Mouse (Mus musculus): ENCODE data around the gene Gsdme.

The Gsdme gene

DNA sequence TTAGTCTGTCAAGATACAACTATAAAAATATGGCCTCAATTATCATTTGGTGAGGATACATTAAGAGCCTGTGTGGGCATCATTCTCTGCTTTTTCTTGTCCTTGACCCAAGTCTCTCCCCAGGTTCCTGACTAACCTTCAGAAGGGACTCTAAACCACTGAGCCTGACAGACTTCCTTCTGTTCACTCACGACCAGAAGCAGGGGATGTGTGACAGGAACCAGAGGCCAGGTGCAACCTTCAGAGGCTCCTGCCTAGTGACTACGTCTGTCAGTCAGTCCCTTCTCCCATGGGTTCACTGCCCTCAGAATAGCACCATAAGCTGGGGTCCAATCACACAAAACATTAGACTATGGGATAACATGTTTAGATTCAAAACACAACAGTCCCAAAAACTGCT is 16.3 kb downstream of the Gsdme start:
- no peak for DNase-seq (ENCODE audit: inconsistent age in 2 of 2, low spot score in 1 of 2)

DNA sequence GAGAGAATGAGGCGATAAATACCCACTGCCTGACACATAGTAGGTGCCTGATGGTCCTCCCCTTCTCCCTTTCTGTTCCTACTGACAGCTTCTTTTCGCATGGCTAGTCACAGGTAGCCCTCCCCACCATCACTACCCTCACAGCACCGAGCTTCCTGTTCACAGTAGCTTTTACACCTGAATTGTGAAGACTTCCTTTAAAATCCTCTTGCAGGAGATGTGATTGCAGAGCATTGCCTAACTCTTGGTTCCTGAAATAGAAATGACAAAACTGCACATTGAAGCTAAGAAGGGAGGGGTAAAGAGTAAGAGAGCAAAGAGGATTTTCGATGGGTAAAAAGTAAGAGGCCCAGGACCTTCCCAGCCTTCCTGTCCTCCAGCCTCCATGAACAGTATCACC is 18.7 kb downstream of the Gsdme start:
- no peak for DNase-seq (ENCODE audit: inconsistent age in 2 of 2, low spot score in 1 of 2)

DNA sequence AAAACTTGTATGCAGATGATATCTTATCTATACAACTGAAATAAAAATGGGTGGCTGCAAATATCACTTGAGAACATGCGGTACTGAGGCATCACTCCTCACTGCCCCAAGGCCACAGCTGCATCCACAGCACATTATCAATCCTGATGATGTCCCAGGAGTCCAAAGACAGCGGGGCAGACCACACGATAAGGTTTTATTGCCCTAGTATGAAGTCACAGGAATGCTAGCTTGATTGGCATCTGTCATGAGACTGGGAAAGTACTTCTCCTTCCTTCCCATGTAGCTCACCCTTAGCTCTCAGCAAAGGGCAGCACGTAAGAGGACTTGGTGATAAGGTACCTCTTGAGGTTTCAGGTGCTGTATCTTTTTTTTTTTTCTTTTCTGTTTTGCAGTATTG is 19.5 kb downstream of the Gsdme start:
- no peak for DNase-seq (ENCODE audit: inconsistent age in 2 of 2, low spot score in 1 of 2)

DNA sequence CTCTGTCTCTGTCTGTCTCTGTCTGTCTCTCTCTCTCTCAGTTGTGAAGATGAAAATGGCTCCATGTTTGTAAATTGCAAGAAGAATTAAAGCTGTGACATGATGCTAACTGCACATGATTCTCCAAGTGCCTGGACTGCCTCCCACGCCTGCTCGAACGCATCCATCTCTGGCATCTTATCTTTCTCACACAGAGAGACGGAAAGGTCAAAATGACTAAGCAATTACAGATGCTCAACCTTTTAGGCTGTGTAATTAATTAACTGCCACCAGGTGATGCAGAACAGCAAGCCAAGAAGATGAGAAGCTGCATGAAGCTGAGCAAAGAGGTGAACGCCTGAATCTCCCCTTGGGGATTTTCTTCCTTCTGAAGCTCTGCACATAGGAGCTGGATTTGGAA is 23.2 kb downstream of the Gsdme start:
- peak in 1 of 2 experiments; percentile 26 for DNase-seq (ENCODE audit: inconsistent age in 2 of 2, low spot score in 1 of 2)

DNA sequence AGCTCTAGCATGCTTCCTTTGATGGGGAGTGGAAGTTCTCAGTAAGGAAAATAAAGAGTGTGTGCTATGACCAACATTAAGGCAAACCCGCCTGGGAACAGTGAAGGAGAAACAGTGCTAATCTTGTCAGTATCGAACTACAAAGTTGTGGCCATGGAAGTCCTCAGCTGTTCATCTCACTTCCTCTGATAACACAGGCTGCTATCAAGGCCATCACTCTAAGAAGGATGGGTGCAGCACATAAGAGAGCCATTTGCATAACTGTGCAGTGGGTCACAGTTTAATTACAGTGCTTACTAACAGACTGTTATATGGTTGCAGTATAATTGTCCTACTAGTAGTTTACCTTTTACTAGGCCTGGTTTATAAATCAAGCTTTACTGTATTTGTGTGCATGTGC is 23.8 kb downstream of the Gsdme start:
- DNase-seq (ENCODE audit: inconsistent age in 2 of 2, low spot score in 1 of 2), result no peak

DNA sequence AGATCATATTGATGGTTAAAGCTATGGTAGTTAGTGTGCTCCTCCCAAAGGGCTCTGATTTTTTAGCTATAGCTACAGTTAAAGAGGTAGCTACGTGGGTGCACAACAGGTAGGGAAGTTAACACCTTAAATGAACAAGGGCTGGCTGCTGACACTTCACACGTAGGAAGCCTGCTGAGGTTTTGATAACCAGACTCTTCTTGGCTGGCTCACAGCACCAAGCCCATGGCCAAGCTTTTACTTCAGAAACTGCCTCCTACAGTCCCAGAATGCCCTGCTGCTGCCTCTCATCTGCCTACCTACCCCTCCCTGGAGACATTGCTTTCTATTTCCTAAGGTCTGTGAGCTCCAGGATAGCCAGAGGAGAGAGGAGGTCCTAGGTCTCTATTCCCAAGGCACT is 25.7 kb downstream of the Gsdme start:
- DNase-seq (ENCODE audit: inconsistent age in 2 of 2, low spot score in 1 of 2), result no peak

DNA sequence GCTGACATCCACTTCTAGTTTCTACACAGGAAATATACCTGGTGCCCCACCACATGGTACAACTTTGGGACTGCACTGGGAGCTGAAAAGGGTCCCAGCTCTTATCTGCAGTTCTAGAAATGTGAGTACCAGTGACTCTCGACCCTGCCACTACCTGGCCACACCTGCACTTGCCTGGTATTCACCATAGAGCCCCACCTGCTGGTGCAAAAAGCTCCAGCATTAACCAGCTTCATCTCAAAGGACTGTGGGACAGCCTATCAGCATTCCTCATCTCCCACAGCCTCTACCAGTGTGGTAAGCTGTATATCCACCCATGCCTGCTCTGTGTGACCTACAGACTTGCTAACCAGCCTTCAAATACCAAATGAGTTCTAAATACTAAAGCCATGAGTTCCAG is 30.7 kb downstream of the Gsdme start:
- no peak for DNase-seq (ENCODE audit: inconsistent age in 2 of 2, low spot score in 1 of 2)

DNA sequence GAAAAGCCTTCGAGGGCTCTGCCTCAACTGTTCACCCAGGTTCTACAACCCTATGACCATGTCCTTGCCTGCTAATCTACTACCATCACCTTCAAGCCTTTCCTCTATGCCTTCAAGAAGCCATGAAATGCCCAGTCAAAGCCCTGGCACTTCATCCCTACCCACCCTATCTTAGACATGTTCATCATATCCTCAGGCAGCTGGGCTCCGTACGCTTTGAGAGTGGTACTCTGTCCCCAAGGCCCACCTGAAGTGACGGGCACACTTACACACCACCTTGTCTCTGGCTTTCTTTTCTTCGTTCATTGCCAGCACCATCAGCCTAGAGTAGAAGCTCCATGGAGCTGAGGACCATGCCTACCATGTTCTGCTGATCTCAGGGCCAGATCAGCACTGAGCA is 32.4 kb downstream of the Gsdme start:
- no peak for DNase-seq (ENCODE audit: inconsistent age in 2 of 2, low spot score in 1 of 2)

DNA sequence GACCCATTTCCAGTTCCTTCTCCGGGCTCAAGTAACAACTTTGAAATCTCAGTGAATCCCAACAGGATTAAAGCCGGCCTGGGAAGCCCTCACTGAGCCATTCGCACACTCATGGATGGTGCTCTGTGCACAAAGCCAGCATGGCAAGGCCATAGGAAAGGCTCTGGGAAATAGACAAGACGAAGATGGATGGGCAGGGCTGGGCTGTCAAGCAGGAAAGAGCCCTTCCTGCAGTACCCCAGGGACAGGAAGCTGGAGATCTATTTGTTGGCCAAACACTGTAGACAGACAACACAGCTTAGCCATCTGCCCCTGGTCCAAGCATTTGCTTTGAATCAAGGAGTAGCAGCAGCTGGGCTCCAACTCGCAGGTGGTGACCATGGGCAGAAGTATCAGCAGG is 35.5 kb downstream of the Gsdme start:
- no peak for DNase-seq (ENCODE audit: inconsistent age in 2 of 2, low spot score in 1 of 2)

DNA sequence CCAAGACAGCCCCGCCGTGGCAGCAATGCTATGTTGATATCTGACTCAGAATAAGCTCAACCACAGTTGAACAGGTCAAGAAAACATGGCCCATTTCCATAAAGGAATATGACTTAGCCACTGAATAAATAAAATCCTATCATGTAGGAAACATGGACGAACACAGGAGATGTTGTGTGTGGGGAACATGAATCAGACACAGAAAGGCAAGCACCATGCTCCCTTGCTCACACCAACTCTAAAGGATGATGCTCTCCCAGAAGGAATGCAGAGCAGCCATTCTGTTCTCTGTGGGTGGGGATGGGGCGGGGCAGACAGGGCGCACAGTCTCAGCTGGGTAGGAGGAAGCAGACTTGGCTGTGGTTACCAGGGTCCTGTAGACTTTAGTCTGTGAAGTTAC is 38.4 kb downstream of the Gsdme start:
- no peak for DNase-seq (ENCODE audit: inconsistent age in 2 of 2, low spot score in 1 of 2)

DNA sequence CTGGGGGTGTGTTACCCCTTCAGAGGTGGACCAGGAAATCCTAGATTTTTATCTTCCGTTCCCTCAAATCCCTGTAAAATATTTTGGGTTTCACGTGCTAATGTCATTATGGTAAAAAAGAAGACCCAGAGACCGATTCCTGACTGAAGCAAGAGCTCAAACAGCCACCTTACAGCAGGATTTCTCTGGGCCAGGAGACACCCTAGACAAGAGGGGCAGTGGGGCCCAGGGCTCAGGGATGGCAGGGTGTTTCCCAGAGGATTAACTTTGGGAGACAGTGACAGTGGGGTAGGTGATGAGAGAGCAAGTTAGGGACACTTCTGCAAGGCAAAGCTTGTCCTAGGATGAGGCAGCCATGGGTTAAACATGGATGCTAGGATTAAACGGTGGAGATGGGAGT is 40.1 kb downstream of the Gsdme start:
- no peak for DNase-seq (ENCODE audit: inconsistent age in 2 of 2, low spot score in 1 of 2)

DNA sequence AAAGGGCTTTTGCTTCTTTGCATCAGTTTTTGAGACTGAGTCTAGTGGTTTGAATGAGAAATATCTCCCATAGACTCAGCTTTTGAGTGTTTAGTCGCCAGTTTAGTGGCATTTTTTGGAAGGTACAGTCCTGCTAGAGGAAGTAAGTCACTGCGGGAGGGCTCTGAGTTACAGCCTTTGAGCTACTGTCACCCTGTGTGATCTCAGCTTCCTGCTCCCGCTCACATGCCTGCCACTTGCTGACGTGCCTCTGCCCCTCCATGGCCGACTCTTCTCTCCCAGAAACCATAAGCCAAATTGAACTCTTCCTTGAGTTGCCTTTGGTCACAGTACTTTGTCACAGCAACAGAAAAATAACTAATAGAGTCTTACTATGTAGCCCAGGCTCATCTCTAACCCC is 40.7 kb downstream of the Gsdme start:
- no peak for DNase-seq (ENCODE audit: inconsistent age in 2 of 2, low spot score in 1 of 2)

DNA sequence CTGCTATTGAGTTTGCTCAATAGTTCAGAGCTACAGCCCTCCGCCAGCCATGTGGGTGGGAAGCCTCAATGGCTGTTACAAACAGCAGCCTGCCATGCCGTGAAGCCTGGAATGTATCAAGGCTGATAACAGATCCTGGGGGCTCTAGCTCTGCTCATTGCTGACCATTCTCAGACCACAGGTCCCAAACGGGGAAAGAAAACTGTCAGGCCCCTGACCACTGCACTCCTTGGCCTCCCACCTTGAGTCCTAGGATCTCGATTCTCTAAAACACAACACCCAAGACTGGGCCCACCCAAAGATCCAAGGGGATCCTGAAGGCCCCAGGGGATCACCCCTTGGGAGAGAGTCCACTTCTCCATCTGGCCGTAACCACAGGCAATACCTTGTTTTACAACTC is 41.3 kb downstream of the Gsdme start:
- DNase-seq (ENCODE audit: inconsistent age in 2 of 2, low spot score in 1 of 2), result no peak

DNA sequence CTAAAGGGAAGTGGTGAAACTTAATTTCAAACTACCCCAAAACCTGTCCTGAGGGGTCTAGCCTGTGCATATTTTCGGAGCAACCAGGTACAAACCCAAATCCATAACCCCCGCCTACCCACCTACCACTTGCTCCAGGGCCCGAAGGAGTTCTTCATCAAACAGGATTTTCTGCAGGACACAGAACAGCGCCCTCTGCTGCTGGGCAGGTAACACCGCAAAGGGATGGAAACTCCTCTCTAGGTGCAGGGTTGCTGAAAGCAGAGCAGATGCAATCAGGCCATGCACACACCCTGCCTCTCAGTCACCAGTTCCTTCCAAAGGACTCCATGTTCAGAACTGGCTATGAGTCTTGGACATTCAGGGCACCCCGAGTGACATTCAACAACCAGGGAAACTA is 42.8 kb downstream of the Gsdme start:
- DNase-seq (ENCODE audit: inconsistent age in 2 of 2, low spot score in 1 of 2), result peak; percentile 29 to 70

DNA sequence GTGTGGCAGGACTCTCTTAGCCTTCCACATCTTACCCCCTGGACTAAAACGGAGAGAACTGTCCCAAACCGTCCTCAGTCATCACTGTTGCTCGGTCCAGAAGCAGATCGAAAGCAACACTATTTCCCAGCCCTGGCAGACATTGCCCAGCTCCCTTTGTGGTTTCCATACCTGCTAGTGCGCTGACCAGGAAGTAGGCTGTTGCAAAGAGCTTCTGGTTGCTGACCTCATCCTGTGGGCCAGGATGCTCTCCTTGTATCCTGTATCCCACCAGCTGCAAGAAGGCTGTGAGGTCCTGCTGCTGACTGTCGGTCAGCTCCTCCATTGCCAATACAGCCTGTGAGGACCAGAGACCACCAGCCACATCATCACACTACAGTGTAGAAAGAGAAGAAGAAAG is 44.6 kb downstream of the Gsdme start:
- no peak for DNase-seq (ENCODE audit: inconsistent age in 2 of 2, low spot score in 1 of 2)

DNA sequence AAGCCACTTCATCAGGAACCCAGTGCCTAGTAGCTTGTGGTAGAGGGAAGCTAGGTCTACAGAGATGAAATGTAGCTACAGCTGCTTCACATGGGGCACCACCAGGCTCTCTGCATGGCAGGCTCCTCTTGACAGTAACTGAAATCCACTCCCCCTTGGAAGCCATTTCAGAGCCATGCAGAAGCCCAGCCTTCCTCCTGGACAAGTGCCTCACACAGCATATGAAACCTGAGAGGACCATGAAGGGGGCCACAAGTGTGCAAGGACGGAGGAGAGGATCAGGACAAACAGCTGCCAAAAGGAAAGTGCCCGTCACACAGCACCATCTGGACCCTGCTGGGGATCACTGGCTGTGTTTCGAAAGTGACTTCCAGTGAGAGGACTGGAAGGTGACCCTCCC is 45.0 kb downstream of the Gsdme start:
- DNase-seq (ENCODE audit: inconsistent age in 2 of 2, low spot score in 1 of 2), result no peak

DNA sequence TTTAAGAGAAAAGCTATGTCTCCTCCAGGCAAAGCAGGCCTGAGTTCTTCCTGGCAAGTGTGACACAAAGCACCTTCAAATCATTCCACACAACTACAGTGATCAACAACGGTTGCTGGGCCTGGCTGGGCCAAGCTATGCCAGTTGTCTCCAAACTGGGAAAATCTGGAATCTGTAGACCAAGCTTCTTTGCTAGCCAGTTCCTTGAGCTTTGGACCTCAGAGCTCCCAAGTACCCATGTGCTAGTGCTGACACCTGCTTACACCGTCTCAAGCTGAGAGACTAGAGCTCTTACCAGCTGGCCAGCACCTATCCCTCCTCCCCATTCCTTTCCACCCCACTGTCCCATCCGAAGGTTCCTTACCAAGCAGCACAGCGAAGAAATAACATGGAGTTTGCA is 47.7 kb downstream of the Gsdme start:
- DNase-seq (ENCODE audit: inconsistent age in 2 of 2, low spot score in 1 of 2), result no peak

DNA sequence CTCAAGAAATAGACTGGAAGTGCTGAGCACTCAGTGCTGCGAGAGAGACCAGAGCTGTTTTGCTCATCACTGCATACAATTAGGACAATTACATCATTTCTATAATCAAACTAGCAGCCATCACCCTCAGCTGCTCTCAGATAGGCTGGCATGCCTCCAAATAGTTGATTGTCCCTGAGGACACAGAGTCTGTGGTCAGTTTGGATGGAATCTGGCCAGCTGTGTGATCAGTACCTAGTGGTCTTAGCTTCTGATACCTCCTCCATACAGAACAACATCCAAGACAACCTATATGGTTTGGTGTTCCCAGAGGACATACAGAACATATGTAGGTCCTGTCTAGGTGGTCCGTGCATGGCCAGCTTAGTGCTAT is 48.3 kb downstream of the Gsdme start:
- DNase-seq (ENCODE audit: inconsistent age in 2 of 2, low spot score in 1 of 2), result peak in 1 of 2 experiments; percentile 45

DNA sequence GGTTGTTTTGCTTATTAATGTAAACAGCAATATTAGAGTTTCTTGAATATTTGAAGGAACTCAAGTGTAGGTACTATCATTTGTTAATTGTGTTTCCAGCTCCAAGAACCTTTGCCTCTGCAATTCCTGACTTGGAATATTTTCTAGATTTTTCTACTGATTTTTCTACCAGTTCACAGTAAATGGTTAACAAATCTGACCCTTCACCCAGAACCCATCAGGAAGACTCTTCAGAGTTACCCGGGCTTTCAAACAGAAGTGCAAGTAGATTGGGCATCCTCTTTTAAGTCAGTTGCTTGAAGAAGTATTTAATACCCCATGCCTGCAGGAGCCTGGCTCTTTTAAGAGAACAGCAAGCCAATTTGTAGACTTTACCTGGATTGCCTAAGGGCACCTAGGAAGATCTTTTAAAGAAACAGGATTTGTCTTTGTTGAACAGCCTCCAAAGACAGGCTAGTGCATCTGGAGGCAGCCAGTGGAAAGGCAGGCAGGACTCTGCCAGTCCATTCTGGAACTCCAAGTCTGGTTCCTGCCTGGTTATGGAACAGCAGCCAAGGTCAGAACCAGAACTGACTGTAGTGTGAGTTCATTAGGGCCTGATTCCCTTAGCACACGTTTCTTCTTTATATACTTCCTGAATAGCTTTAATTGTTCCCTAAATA is 48.8 kb downstream of the Gsdme start:
- peak in 1 of 2 experiments; percentile 29 for DNase-seq (ENCODE audit: inconsistent age in 2 of 2, low spot score in 1 of 2)

DNA sequence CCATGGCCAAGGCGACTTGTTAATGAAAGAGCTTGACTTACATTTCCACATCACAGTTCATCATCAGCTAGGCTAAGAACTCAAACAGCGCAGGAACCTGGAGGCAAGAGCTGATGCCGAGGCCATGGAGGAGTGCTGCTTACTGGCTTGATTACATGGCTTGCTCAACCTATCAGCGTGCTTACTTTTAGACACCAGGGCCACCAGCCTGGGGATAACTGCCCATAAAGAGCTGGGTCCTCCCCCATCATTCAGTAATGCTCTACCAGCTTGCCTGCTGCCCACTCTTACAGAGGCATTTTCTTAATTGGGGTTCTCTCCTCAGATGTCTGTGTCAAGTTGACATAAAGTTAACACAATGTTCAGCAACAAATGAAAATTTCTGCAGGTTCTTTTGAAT is 58.6 kb downstream of the Gsdme start:
- no peak for DNase-seq (ENCODE audit: inconsistent age in 2 of 2, low spot score in 1 of 2)

DNA sequence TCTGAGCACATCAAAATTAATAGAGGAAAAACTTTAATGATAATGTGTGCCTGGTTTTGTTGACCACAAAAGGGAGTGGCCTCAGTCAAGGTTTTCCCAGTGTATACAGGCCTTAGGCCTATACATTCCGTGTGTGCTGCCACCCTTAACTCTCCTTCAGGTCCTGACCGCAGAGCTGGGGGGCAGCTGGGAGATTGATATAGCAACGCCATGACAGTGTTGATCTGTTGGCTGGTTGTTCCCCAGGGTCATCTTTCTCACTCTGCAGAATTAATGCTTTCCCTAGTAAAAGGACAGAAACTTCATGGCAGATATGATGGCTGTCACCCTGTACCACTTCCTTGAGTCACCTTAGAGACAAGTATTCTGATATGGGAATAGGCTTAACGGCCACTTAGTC is 59.3 kb downstream of the Gsdme start:
- no peak for DNase-seq (ENCODE audit: inconsistent age in 2 of 2, low spot score in 1 of 2)

DNA sequence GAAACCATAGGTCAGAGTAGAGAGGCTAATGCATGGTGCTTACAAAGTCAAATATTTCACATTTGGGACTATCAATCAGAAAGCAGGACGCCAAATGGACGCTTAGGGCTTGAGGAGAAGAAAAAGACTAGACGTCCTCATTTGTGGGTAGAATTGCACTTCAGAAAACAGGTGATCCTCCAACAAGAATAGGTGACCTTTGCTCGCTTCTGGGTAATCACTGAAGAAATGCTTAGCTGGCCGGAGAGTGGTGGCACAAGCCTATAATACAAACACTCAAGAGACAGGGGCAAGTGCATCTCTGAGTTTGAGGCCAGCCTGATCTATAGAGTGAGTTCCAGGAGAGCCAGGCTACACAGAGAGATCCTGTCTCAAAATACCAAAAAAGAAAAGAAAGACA is 69.8 kb downstream of the Gsdme start:
- no peak for DNase-seq (ENCODE audit: inconsistent age in 2 of 2, low spot score in 1 of 2)

DNA sequence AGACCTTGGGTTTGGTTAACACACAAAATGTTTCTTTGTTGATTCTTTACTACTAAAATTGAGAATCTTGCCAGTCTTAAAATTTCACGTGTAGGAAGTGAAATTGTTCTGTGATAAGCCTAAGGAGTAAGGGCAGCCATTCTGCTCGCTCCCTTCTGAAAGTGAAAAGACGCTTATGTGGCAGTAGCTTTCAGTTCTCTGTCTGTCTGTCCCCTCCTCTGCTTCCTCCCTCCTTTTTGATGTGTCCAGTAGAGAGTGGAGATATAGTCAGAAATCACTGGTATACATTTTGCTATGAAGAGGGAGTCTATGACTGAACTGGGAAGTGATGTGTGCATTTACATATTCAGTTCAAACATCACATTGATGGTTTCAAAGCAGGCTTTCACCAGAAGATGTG is 70.8 kb downstream of the Gsdme start:
- DNase-seq (ENCODE audit: inconsistent age in 2 of 2, low spot score in 1 of 2), result no peak

DNA sequence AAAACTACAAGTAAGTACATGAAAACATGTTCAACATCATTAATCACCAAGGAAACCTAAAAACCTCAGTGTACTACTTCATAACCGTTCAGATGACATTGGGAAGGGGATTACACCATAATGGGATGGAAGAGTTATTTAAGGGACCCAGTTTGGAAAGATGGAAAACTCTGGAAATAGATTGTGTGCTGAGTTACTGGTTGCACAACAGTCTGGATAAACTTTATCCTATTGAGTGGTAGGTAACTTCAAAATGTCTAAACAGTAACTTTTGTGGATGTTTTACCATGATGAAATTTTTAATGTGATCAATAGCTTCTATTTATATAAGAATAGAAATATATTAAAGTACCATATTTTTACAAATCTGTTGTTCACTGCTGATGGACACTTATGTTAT is 71.5 kb downstream of the Gsdme start:
- no peak for DNase-seq (ENCODE audit: inconsistent age in 2 of 2, low spot score in 1 of 2)
